Mouse (Mus musculus): Measurements from ENCODE around the gene AA986860.

AA986860 gene

DNA sequence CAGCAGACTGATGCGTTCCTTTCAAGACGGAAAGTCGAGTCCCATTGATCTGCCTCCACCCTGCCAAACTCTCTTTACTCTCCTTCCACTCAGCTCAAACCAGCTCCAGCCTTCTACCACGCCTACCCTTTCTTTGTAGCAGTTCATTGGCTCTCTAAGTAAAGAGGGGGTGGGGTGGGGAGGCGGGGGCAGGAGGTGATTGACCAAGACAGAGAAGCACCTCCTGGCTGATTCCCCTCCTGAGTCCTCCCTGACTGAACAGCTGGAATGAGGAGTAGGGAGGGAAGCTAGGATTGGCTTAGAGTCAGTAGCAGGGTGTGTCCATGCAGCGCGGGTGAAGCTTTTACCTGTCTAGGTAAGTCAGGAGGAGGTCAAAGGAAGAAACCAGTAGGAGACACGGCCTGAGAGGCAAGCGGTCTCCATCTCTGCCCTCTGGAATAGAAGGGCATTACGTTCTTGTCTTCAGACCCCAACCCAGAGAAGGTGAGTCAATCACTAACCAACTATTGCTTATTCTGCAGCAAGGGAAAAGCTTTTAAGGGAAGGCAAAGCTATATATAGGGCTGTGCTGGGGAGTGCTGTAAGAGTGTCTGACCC lies at the start of gene AA986860:
AA986860 (plus strand) TSS at position 236 of the 597 bp plus-strand sequence.
- in situ Hi-C loops (cut with MboI; ENCODE audit: unreplicated experiment in 2 of 2) = no loop called here

DNA sequence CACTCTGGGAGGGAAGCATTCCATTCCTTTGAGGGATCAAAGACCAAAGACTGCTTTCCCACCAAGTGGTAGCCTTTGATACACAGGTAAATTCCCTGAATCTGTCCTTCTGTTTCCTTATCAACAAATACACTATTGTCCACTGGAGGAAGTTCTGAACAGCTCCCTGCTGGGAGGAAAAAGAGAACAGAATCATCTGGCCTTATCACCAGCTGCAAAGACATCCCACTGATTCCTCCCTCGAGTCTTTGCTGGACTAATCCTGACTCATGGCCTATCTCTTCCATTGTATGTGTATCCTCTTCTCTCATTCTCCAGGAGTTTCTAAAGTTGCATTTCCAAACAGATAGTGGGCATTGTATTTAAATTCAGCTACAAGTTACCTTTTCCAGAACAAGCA lies 47.9 kb upstream of the AA986860 start:
- in situ Hi-C loops (cut with MboI; ENCODE audit: unreplicated experiment in 2 of 2) = loop anchor here in 1 of 2 experiments (25.0 kb wide), 1 partner anchor 378 kb away; no protein-coding TSS in a partner anchor

DNA sequence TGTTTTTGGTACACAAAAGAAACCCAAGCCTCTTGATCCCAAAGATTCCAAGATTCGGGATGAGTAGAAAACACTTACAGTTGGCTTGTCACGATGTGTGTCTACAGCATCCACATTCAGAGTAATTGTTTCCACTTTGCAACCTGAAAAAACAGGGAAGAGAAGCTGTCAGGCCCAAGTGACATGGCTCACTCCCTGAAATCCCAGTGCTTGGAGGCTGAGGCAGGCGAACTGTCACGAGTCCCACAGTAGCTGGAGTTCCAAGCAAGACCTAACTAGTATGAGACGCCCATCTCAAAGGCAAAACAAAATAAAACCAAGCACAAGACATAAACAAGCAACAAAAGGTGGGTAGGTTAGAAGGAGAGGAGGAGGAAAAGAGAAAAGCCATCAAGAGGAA lies 33.2 kb upstream of the AA986860 start:
- in situ Hi-C loops (cut with MboI; ENCODE audit: unreplicated experiment in 2 of 2) = loop anchor here in 1 of 2 experiments (25.0 kb wide), 1 partner anchor 364 kb away; no protein-coding TSS in a partner anchor

DNA sequence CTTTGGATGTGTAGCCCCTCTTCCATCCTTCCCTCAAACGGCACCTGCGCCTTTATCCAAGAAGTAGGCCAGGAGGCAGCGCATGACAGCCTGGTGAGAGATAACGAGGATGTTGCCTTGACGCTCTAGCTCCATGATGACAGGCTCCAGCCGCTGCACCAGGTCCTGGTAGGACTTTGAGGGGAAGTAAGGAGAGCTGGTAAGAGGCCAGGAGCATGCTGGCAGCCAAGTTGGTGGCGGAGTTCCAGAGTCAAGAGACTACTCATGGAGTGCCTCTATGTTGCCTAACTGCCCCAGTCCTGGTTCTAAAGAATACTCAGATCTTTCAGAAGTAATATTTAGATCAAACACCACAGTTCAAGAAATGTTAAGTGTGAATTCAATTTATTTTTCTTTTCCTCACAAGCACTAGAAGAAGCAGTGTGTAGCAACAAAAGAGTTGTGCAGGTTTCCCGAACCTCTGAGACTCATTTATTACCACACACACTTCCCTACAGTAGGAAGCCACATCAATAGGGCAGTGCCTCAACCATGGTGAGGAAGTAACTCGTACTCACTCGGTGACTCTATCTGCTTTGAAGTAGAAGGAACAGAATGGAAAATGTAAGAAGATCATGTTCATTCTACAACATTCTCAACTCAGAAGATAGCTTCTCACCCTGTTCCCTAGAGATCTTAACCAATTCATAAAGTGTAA lies 31.7 kb upstream of the AA986860 start:
- in situ Hi-C loops (cut with MboI; ENCODE audit: unreplicated experiment in 2 of 2) = loop anchor here in 1 of 2 experiments (25.0 kb wide), 1 partner anchor 362 kb away; no protein-coding TSS in a partner anchor

DNA sequence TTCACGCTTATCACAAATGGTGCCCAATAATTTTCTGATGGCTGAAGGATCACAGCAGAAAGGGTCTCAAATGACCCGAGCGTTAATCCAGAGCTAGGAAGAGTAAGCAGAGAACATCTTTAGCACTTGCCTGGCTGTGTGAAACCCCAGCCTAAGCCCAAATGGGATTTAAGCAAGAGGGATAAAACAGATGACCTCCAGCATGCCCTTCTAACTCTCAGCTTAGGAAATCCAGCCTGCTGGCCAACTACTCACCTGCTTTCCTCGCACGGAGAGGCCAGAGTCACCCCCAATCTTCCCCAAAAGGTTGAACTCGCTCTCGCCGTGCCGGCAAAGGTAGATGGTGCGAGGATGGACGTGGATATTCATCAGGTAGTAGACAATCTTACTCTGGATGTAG lies 29.8 kb upstream of the AA986860 start:
- in situ Hi-C loops (cut with MboI; ENCODE audit: unreplicated experiment in 2 of 2) = no loop called here

DNA sequence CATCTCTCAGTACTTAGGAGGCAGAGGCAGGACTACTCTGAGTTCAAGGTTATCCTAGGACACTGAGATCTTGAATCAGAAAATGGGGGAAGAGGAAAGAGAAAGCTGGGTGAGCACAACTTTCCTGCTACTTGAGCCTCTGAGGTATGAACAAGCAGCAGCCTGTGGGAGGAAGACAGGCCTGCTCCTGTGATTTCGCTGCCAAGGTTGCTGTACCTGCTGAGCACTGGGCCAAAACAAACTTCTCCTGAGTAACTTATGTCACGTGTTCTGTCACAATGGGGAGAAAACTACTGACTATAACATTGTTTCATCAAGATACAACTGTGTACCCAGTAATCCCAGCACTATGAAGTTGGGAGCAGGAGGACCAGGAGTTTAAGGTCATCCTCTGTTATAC lies 28.2 kb upstream of the AA986860 start:
- in situ Hi-C loops (cut with MboI; ENCODE audit: unreplicated experiment in 2 of 2) = no loop called here

DNA sequence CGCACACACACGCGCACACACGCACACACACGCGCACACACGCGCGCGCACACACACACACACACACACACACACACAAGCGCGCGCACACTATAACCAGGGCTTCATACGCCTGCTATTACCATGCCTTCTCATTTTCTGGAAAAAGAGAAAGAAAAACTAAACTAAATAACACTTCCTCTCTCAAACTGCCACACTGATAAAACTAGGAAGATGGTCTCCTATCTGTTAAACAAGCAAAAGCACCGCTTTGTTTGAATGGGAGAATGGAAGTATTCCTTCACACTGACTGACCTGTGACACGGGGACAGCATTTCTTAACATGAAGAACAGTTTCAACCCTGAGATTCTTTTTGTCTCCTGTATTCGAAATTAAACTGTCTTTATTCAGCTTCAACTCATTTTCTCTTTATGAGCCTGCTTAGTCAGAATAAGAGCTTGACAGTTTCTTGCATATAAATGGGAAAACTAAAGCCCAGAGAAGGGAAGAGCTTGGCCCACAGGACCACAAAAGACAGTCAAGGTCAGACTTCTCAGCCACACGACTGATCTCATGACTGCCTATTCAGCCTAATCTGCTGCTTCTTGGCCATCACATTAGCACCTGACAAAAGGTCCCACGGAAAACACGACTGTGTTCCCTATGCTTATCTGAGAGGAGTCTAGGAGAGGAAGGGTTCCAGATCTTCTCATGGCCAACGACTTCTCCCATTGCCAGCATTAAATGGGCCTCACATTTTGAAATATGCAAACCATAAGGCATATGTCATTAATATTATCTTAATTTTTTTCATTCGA lies 21.3 kb upstream of the AA986860 start:
- in situ Hi-C loops (cut with MboI; ENCODE audit: unreplicated experiment in 2 of 2) = no loop called here

DNA sequence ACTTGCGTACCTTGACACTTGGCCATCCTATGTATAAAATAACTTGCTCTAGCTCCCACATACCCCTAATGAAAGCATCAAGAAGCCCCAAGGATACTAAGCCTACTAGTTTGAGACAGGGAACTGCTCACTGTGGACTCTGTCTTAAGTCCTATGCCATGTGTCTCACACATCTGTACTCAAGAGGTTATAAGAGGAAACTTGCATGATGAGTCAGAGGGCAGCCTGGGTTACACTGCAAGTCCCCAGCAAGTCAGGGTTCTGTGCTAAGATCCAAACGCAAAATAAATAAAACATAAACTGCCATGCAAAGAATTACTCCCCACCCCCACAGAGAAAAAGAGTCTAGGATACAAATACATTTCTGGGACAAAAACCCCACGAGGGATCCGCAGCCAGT lies 17.7 kb upstream of the AA986860 start:
- in situ Hi-C loops (cut with MboI; ENCODE audit: unreplicated experiment in 2 of 2) = no loop called here

DNA sequence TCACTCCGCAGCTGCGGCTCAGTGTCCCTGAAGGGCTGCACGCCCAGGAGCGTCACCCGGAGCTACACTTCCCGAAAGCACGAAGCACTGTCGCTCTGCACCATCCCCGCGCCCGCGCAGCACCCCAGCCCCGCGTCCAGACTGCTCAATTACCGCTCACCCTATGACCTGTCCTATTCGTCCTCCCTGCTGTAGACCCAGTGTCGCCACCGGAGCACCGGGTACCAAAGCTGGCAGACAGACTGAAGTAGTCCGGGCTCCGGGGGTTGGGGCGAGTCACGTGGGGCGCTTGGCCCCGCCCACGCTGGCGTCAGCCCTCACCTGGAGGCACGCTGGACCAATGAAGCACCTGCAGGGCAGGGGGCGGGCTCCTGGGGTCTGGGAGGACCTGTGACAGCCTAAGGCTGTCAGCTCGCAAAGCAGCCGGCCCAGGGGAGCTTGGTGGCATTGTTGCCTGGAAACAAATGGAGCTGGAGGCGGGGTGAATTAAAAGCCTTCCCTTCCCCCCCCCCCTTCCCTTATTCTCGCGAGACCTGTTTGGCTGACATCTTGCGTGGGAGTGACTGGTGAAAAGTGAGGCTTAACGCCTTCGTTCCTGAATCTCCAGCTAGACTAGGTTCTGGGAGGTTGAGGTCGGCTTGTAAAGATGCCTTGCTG lies 16.1 kb upstream of the AA986860 start, which contains the start of gene Gm29427:
Gm29427 (minus strand) TSS at position 239 of the 657 bp plus-strand sequence.
- in situ Hi-C loops (cut with MboI; ENCODE audit: unreplicated experiment in 2 of 2) = no loop called here

DNA sequence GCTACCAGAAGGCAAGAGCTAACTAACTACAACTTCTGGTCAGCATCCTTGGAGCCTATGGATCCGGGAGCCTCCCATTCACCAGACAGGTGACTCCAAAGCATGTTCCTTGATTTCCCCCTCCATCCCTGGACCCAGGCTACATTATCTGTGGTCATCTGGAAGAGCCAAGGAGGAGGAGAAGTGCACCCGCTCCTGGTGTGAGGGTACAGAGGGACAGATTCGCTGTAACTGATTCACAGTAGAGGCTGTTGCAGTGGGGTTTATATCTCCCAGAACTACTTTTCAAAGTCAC lies 15.6 kb upstream of the AA986860 start:
- in situ Hi-C loops (cut with MboI; ENCODE audit: unreplicated experiment in 2 of 2) = no loop called here

DNA sequence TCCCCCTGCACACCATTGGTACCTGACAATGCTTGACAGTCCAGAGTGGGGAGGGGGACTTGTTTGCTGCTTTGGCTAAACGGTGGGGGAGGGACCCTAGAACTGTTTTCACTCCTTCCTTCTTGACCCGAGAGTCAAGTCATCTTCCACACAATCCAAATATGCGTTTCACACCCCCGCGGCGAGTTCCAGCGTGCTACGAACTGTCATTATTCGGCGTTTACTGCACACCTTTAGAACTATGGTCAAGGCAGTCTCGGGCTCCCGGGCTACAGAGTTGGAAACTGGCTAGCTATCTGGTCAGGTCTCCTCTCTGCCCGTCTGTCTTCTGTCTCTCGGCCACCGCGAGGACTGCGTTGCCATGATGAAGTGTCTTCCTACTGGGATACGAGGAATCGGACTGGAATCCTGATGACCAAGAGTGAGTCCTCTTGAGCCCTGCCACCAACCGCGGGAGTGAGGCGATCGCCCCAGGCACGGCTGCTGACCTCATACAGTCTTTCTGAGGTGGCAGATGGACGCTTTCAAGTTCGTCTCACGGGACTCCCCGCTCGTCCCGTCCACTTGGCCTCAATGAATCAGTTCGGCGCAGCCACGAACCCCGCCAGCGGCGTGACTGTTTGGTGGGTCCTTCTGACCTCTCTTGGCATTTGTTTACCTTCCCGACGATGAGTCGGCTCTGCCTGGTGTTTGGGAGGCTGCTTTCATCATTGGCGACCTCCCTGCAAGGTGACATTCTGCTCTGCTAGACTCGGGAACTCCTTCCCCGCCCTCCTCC lies 15.1 kb upstream of the AA986860 start:
- in situ Hi-C loops (cut with MboI; ENCODE audit: unreplicated experiment in 2 of 2) = no loop called here

DNA sequence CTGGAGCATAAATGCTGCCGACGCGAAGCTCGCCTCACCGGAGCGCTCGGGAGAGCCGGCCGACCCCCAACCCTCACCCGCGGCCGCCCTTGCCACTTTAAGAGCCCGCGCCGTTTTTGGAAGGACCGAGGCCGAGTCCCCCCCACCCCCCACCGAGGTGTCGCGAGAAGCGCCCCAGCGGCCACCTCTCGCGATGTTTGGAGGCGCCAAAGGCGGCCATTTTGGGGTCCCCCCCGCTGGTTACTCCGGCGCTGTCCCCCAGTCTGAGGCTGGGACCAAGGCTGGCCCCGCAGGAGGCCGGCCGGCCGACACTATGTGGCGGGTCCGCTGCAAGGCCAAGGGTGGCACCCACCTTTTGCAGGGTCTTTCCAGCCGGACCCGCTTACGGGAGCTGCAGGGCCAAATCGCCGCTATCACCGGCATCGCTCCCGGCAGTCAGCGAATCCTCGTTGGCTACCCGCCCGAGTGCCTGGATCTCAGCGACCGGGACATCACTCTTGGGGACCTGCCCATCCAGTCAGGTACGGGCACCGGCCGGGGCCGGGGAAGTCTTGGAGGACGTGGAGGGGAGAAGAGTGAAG lies 14.4 kb upstream of the AA986860 start, which contains the start of gene Yod1:
Yod1 (plus strand) TSS at position 37 of the 581 bp plus-strand sequence.
- in situ Hi-C loops (cut with MboI; ENCODE audit: unreplicated experiment in 2 of 2) = no loop called here

DNA sequence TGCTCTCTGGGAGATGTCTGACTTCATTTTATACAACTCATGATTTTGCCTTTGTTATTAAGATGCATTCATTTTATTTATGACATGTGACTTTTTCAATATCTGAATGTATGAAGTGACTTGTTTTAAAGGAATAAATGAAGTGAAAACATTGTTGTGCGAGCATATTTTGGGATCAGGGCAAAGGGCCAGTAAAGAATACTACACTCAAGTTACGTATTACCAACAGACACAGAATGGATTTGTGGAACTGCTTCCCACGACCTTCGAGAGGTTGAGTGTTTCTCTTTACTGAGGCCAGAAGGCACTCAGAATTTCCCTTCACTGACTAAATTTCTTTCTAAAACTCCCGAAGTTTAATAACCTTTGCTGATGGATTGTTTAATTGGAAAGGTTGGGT lies 7.6 kb upstream of the AA986860 start:
- in situ Hi-C loops (cut with MboI; ENCODE audit: unreplicated experiment in 2 of 2) = no loop called here

DNA sequence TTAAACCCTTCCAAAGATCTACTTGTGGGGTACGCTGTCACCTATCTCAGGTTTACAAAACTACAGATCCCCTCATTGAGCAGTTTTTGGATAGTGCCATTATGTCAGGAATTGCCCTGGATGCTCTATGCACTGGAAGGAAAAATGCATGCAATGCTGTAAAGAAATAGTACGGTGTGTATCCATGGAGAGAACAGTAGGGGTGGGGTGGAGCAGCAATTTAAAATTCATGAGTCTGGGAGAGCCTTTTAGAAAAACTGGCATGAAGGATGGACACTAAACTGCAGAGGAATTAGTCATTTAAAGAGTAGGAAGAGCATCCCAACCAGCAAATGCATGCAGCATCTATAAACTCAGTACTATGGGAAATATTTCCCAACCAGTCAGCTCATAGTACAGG lies 5.4 kb upstream of the AA986860 start:
- in situ Hi-C loops (cut with MboI; ENCODE audit: unreplicated experiment in 2 of 2) = no loop called here

DNA sequence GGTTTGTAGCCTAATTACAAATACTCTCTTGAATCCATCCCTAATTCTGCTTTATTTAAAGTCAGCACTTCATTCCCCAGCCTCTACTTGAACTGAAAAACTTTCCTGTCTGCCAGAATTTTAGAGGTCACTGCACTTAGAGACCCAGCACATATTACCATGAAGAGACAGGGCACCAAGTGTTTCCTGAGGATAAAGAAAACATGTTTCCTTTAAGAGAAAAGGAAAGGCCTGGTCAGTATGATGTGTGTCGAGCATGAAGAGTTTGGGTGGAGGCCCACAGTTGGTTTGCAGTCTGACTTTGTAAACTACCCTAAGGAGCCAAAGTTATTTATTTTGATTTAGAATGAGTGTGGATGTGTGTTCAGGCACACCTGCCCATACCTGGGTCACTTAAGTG lies 3.7 kb upstream of the AA986860 start:
- in situ Hi-C loops (cut with MboI; ENCODE audit: unreplicated experiment in 2 of 2) = no loop called here

DNA sequence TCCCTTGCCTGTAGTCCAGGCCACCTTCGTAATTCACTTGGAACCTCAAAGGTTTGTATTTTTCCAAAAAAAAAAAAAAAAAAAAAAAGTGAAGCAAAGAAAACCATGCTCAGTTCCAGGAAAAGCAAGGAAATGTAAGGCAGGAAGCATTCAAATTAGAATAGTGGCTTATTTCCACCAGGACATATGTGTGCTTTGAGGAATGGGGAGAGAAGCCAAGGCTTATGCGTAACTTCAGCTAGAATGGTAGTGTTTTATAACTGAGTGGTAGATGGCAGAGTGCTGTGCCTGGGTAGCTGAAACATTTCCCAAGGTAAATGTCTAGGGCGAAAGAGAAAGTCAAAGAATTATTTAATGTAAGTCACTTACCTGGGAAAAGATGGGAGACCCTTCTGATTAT lies 3.1 kb upstream of the AA986860 start:
- in situ Hi-C loops (cut with MboI; ENCODE audit: unreplicated experiment in 2 of 2) = no loop called here

DNA sequence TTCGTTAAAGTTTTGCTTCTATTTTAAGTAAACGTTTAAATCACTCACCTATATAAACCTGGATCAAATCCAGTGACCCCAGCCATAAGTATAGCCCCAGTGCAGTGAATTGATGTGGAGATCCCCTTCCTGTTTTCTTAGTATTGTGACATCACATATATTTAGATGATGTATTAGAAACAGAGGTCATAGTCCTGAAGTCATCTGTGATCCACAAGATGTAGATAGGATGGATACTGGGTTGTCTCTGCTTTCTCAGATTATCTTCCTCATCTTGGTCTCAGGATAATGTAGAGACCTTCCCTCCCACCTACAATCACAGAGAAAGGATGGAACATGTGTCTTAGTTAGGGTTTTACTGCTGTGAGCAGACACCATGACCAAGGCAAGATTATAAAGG lies 2.6 kb upstream of the AA986860 start, which contains the start of gene Pfkfb2:
Pfkfb2 (minus strand) TSS at position 101 of the 400 bp plus-strand sequence.
- in situ Hi-C loops (cut with MboI; ENCODE audit: unreplicated experiment in 2 of 2) = no loop called here

DNA sequence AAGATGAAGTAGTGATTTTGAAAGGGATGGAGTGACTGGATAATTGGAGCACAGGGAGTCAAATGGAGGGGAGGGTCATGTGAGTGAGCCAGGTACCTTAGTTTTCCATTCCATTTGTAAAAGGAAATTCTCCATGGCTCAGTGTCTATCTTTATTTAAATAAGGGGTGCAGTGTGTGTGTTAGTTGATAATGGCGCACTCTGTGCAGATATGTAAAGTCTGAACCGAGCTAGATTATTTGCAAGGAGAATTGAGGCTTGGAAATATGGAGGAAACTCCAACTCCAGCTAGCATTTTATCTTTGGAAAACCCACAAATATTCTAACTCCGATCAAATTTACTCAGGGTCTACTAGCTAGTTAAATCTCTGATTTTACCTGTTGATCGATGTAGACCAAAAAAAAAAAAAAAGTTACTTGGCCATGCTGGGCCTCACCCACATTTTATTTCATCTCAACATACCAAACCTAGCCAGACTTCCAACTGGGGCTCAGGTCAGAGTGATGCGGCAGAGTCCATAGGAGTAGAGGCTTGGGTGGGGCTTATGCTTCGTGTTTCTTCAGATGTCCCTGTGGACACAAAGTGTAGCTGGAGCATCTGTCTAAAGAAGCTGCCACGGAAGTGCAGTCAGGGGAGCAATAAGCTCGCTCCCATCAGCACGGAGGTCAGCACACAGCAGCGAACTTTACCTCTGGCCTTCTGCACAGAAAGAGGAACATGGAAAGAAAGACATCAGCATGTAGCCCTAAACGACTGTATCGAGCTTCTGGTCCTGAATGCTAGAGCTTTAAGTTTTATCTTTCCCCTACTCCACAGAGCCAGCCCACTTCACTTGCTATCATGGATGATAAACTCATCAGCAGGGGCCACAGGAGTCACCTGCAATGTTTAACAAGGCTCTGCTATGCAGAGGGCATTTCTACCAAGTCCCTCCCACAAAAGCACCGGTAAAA lies 1.2 kb downstream of the AA986860 start:
- in situ Hi-C loops (cut with MboI; ENCODE audit: unreplicated experiment in 2 of 2) = no loop called here

DNA sequence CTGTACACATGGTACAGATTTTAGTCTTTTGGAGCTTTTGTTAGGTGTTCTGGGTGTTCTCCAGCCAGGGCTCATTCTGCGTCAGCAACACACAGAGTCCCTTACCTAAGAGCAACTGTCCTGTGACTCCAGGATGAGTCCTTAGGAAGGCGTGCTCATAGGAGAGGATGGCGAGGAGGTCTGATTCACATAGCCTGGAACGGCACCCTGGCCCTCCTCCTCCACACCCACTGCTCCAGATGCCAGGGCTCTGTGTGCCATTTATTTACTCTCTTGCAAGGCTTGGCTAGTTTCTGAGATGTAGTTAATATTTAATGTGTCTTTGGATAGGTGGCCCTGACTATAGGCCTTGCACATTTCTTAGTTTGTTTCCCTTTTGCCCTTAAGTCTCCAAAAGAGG lies 1.9 kb downstream of the AA986860 start:
- in situ Hi-C loops (cut with MboI; ENCODE audit: unreplicated experiment in 2 of 2) = no loop called here
